Mouse (Mus musculus): ENCODE measurements around the gene Sowahb. TPM values are rescaled to one million over a fixed set of nuclear protein-coding genes. Genes with fewer than 3 reads are reported as not detected.

Gene Sowahb
- polyA plus RNA-seq, 1 experiment from 2014 or later: 0.08 TPM

- 0 out of 2 replicates have a peak, but pooled peaks have one; percentile 16 for ATAC-seq (replicated peaks)
- Histone ChIP-seq H3K27ac (replicated peaks) (no peak overlapping the region), H3K36me3 (no peaks in the 10 kb centered on the region), H3K27me3 (no peaks in the 10 kb centered on the region), H3K4me3 (no peak overlapping the region), H3K9me3 (no peaks in the 10 kb centered on the region), H3K4me1 (peaks cover 9% of the 10 kb centered on the region), H3K9ac (replicated peaks) (no peak overlapping the region), H3K4me2 (replicated peaks) (no peak overlapping the region)
- 17% methylated on average over 8 of the region's 8 CpGs for WGBS
Measured at GRCm38 (mm10) chr5:93053606-93054397, 9.0 kb upstream of the Sowahb start.

DNA sequence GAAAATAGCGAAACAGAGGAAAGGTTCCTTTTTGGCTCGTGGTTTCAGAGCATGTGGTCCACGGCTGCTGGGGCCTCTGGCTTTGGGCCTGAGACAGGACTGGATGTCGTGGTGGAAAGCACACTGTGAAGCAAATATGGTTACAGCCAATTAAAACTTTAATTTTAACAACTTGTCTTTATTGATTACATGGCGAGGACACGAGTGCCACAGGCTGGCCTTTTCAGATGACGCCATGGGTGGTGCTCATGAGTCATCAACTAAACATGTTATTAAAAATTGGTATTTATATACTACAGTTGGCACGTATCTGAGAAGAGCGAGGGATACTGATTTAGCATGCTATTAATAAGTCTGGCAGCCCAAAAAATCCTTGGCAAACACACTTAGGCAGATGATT lies 7.1 kb upstream of the Sowahb start:
- no peaks in the 10 kb centered on the region for H3K9me3 ChIP-seq
- peak; percentile 53; the same call in 1 of the 2 replicates for ATAC-seq (replicated peaks)
- H3K27me3 ChIP-seq: peaks cover 6% of the 10 kb centered on the region
- no peak overlapping the region for H3K4me2 ChIP-seq (replicated peaks)
- peaks cover 10% of the 10 kb centered on the region for H3K4me1 ChIP-seq
- H3K36me3 ChIP-seq: no peaks in the 10 kb centered on the region
- 67% methylated on average over 9 of the region's 9 CpGs for WGBS
- H3K4me3 ChIP-seq: no peak overlapping the region
- H3K9ac ChIP-seq (replicated peaks): no peak overlapping the region
- H3K27ac ChIP-seq (replicated peaks): no peak overlapping the region

GRCm38 (mm10) chr5:93051041-93051440 lies 6.2 kb upstream of the Sowahb start:
- no peak overlapping the region for H3K4me3 ChIP-seq
- WGBS: 54% methylated on average over 5 of the region's 5 CpGs
- no peaks in the 10 kb centered on the region for H3K9me3 ChIP-seq
- H3K4me1 ChIP-seq: peaks cover 10% of the 10 kb centered on the region
- no peaks in the 10 kb centered on the region for H3K36me3 ChIP-seq
- H3K27me3 ChIP-seq: peaks cover 15% of the 10 kb centered on the region
- H3K27ac ChIP-seq (replicated peaks): no peak overlapping the region
- no peak overlapping the region for H3K9ac ChIP-seq (replicated peaks)
- ATAC-seq (replicated peaks): no peak
- H3K4me2 ChIP-seq (replicated peaks): no peak overlapping the region

GRCm38 (mm10) chr5:93049971-93050370 lies 5.1 kb upstream of the Sowahb start:
- Histone ChIP-seq H3K4me3 (no peak overlapping the region), H3K36me3 (no peaks in the 10 kb centered on the region), H3K27me3 (peaks cover 22% of the 10 kb centered on the region), H3K9ac (replicated peaks) (no peak overlapping the region), H3K4me2 (replicated peaks) (no peak overlapping the region), H3K27ac (replicated peaks) (no peak overlapping the region), H3K4me1 (peaks cover 17% of the 10 kb centered on the region), H3K9me3 (no peaks in the 10 kb centered on the region)
- WGBS: 85% methylated on average over 1 of the region's 1 CpGs
- no peak for ATAC-seq (replicated peaks)

DNA sequence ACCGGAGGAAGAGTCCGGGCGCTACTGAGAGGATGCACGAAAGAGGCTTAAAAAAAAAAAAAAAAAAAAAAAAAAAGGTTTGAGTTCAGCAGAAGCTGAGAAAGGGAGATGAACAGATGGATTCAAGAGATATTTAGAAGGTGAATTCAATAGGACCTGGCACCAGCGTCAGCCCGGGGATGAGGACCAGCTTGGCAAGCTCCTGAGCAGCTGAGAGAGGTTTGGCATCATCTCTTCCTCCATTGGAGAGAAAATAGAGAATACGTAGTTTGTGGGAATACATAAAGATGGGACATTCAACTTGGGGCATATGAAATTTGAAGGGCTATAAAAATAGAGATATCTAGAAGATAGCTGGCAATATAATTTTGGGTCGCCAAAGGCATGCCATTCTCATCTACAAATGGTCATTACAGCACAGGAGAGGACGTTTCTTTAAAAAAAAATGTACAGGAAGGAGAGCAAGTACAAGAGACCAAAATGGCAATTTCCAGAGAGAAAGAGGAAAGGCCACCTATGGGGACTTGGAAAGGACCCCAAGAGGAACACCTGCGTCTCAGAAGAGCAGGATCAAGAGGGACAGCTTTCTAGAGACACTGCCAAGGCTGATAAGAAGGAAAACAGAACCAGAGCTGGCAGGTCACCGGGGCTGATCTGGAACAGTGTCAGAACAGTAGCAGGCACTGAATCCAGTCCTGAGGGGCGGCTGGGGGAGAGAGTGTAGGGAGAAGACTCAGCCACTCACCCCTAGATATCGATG lies 3.8 kb upstream of the Sowahb start:
- Histone ChIP-seq H3K36me3 (no peaks in the 10 kb centered on the region), H3K9me3 (no peaks in the 10 kb centered on the region), H3K9ac (replicated peaks) (no peak overlapping the region), H3K27me3 (peaks cover 35% of the 10 kb centered on the region), H3K27ac (replicated peaks) (no peak overlapping the region), H3K4me1 (peaks cover 28% of the 10 kb centered on the region), H3K4me2 (replicated peaks) (no peak overlapping the region), H3K4me3 (no peak overlapping the region)
- no peak for ATAC-seq (replicated peaks)
- WGBS: 54% methylated on average over 13 of the region's 13 CpGs

DNA sequence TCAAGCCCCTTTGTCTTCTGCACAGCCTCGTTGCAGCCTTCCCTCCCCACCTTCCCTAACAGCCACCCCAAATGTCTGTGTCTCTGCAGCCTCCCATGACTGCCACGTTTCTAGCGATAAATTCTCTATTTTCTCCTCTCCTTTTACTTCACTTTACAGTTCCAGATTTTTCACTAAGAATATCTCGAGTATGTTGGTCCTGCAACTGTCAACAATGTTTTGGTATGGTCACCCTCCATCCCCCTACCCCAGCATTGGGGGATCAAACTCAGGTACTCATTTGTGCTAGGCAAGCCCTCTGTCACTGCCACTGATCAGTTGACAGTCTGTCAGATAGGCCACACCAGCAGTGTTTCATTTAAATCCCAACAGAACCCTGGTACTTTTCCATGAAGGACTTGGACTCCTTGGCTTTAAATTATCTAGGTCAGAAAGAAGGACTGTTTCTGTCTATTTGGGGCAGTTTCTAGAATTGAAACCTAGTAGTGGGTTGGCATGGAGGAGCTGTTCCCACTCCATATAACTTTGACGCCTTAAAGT lies 1.6 kb upstream of the Sowahb start:
- no peak for ATAC-seq (replicated peaks)
- peaks cover 25% of the 10 kb centered on the region for H3K4me1 ChIP-seq
- H3K36me3 ChIP-seq: no peaks in the 10 kb centered on the region
- H3K9me3 ChIP-seq: no peaks in the 10 kb centered on the region
- no peak overlapping the region for H3K4me2 ChIP-seq (replicated peaks)
- no peak overlapping the region for H3K9ac ChIP-seq (replicated peaks)
- 30% methylated on average over 5 of the region's 5 CpGs for WGBS
- H3K27ac ChIP-seq (replicated peaks): no peak overlapping the region
- H3K4me3 ChIP-seq: no peak overlapping the region
- H3K27me3 ChIP-seq: peaks cover 53% of the 10 kb centered on the region

- under 1% methylated on average over 19 of the region's 19 CpGs for WGBS
- H3K27me3 ChIP-seq: peaks cover 53% of the 10 kb centered on the region
- H3K27ac ChIP-seq (replicated peaks): no peak overlapping the region
- peaks cover 25% of the 10 kb centered on the region for H3K4me1 ChIP-seq
- no peak; the same call in 1 of the 2 replicates for ATAC-seq (replicated peaks)
- peak overlapping the region; percentile 95 for H3K4me2 ChIP-seq (replicated peaks)
- H3K9ac ChIP-seq (replicated peaks): peak overlapping the region; percentile 44; the same call in 1 of the 2 replicates
- no peaks in the 10 kb centered on the region for H3K9me3 ChIP-seq
- H3K36me3 ChIP-seq: no peaks in the 10 kb centered on the region
- peak overlapping the region; percentile 48 for H3K4me3 ChIP-seq
Measured at GRCm38 (mm10) chr5:93045371-93045714, 521 bp upstream of the Sowahb start.

DNA sequence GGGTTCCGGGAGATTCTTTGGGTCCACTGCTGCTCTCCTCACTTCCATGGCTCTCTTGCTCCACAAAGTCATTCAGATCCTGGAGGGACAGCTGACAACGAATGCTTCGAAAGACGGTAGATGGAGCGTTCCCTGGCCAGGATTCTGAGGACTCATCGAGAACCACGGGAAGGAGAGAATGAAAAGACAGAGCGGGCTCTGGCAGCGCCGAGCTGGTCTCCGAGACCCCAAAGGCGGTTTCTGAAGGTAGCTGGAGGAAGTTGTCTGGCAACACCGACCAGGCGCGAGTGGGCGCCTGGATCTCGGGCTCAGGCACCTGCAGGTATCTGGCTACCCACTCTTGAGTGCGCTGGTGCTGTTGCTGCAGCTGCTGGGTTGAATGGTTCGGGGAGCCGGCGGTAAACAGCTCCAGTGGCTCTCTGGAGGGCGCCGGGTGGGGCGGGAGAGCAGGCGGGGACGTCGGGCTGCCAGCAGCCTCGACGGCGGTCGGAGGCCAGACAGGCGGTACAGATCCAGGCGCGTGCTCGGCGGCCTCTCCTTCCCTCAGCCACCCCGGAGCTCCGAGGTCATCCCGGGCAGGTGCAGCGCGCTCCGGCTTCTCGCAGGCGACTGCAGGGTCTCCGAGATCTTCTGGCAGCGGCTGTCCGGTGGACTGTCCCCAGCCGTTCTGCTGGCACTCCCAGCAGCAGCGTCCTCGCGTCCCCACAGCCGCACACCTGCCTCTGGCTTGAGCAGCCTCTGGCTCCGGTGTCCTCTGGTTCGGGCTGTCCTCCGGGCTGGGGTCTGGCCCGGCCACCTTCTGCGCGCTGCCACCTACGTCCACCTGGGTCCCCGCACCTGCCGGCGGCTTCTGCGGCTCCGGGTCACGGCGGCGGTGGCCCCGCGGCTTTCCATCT lies 886 bp downstream of the Sowahb start:
- WGBS: 3% methylated on average over 67 of the region's 69 CpGs
- Histone ChIP-seq H3K36me3 (no peaks in the 10 kb centered on the region), H3K9ac (replicated peaks) (peak overlapping the region; percentile 44), H3K4me3 (peak overlapping the region; percentile 48), H3K9me3 (no peaks in the 10 kb centered on the region), H3K27ac (replicated peaks) (no peak overlapping the region), H3K27me3 (peaks cover 53% of the 10 kb centered on the region), H3K4me1 (peaks cover 25% of the 10 kb centered on the region), H3K4me2 (replicated peaks) (peak overlapping the region; percentile 95)
- ATAC-seq (replicated peaks): 0 out of 2 replicates have a peak, but pooled peaks have one; percentile 9

- Histone ChIP-seq H3K4me1 (peaks cover 23% of the 10 kb centered on the region), H3K36me3 (no peaks in the 10 kb centered on the region), H3K27me3 (peaks cover 53% of the 10 kb centered on the region), H3K4me3 (peak overlapping the region; percentile 48; the same call in 1 of the 2 replicates), H3K27ac (replicated peaks) (no peak overlapping the region), H3K9ac (replicated peaks) (no peak overlapping the region), H3K4me2 (replicated peaks) (no peak overlapping the region), H3K9me3 (no peaks in the 10 kb centered on the region)
- 39% methylated on average over 18 of the region's 18 CpGs for WGBS
- no peak for ATAC-seq (replicated peaks)
Measured at GRCm38 (mm10) chr5:93042831-93043687, 1.8 kb downstream of the Sowahb start.

DNA sequence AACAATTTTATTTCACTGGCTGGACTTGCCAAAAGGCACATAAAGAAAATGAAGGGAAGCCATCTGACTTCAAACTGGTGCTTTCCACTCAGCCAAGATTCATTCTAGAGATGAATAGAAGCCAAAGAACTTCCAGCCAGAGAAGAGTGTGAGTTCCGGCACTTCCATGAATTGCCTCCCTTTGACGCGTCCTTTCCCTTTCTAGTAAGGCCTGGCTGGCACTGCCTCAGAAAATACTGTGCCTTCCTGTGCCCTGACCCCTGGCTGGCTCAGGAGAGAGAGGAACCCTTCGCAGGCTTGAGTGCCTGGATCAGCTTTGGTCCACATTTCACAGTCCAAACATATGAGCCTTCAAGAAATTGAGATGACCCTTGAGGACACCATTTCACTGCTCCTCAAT lies 2.8 kb downstream of the Sowahb start:
- Histone ChIP-seq H3K27ac (replicated peaks) (no peak overlapping the region), H3K27me3 (peaks cover 48% of the 10 kb centered on the region), H3K4me2 (replicated peaks) (no peak overlapping the region), H3K4me1 (peaks cover 23% of the 10 kb centered on the region), H3K9me3 (no peaks in the 10 kb centered on the region), H3K36me3 (no peaks in the 10 kb centered on the region), H3K4me3 (no peak overlapping the region), H3K9ac (replicated peaks) (no peak overlapping the region)
- ATAC-seq (replicated peaks): no peak
- WGBS: 51% methylated on average over 4 of the region's 4 CpGs

GRCm38 (mm10) chr5:93041276-93041675 lies 3.5 kb downstream of the Sowahb start:
- WGBS: 58% methylated on average over 3 of the region's 3 CpGs
- Histone ChIP-seq H3K27me3 (peaks cover 41% of the 10 kb centered on the region), H3K9me3 (no peaks in the 10 kb centered on the region), H3K4me2 (replicated peaks) (no peak overlapping the region), H3K4me1 (peaks cover 23% of the 10 kb centered on the region), H3K27ac (replicated peaks) (no peak overlapping the region), H3K4me3 (no peak overlapping the region), H3K9ac (replicated peaks) (no peak overlapping the region), H3K36me3 (no peaks in the 10 kb centered on the region)
- no peak for ATAC-seq (replicated peaks)
